Mouse (Mus musculus): ENCODE data around the gene Slc6a5. TPM values are rescaled to one million over a fixed set of nuclear protein-coding genes. Genes with fewer than 3 reads are reported as not detected.

Slc6a5 gene
- polyA plus RNA-seq (2017; shearing (Covaris generic)) = not detected

GRCm38 (mm10) chr7:49909850-49910249 lies at the start of gene Slc6a5:
Gene Slc6a5, plus strand, starts transcription at chr7:49910146.

DNA sequence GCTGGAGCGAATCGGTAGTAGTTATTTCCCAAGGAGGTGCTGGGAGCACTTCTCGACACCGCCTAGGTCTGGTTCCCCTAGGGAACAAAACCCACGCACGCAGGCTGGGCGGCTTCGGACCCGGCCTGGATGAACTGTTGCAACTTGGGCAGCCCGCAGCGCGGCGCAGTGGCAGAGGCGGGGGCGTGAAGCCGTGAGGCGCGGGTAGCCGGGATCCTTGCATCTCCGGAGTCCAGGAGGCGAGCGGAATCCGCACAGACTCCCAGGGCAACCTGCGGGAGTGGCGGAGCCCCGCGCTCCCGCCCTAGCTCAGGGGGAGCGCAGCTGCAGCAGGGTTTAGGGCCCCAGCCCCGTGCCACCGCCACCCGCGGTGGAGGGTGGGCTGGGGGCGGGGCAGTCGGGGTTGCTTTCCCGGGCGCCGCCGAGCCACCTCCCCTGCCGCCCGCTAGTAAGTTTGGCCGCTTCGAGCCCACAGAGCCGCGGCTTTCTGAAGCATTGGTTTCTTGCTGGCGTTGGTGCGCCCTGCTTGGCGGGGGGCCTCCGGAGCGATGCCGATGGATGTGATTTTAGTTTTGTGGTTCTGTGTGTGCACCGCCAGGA lies 65.0 kb downstream of the Slc6a5 start, which contains the start of gene Nell1:
Gene Nell1, plus strand, starts transcription at position 24 of the 600 bp plus-strand sequence.

Other genes with a start within 250 kb of the Slc6a5 start
- 58.2 TPM for gene Htatip2, start 151.0 kb upstream of the Slc6a5 start, polyA plus RNA-seq (2017; shearing (Covaris generic))
- 17.2 TPM for gene Prmt3, start 131.8 kb upstream of the Slc6a5 start, polyA plus RNA-seq (2017; shearing (Covaris generic))
- gene Nell1, start 64.7 kb downstream of the Slc6a5 start, polyA plus RNA-seq (2017; shearing (Covaris generic)) = not detected